In genomic region chr19:47649071-47649470, GRCm38 (mm10) we compare ENCODE assay signal across 20 mouse cellular contexts.
"Had no signal": no experiment of that assay in that cellular context is flagged by ENCODE, and none has a peak within 500 bp of the region (broad histone marks: within the 10 kb centered on the region; RNA-seq: fewer than 3 reads in every experiment).

No protein-coding gene starts in this region.

- H3K9me3 ChIP-seq: intestine, embryonic 15.5 days; limb, embryonic 12.5 days; limb, embryonic 15.5 days; liver, embryonic 13.5 days; megakaryocyte, embryonic 14.5 days; midbrain, embryonic 10.5 days; midbrain, embryonic 13.5 days; neural tube, embryonic 13.5 days had no signal

- ATAC-seq: intestine, embryonic 15.5 days; lung, postnatal 0 days; midbrain, embryonic 13.5 days; midbrain, embryonic 16.5 days had no signal

- H3K27ac ChIP-seq: intestine, embryonic 15.5 days; kidney, postnatal 0 days; layer of hippocampus, adult 2 months; limb, embryonic 12.5 days; limb, embryonic 15.5 days; liver, embryonic 13.5 days; midbrain, embryonic 10.5 days; midbrain, embryonic 13.5 days; neural tube, embryonic 13.5 days had no signal

- H3K4me2 ChIP-seq: intestine, embryonic 15.5 days; limb, embryonic 12.5 days; limb, embryonic 15.5 days; liver, embryonic 13.5 days; lung, embryonic 14.5 days; midbrain, embryonic 13.5 days; neural tube, embryonic 13.5 days had no signal

- H3K4me1 ChIP-seq: intestine, embryonic 15.5 days; limb, embryonic 12.5 days; limb, embryonic 15.5 days; liver, embryonic 13.5 days; neural tube, embryonic 13.5 days had no signal

- H3K4me3 ChIP-seq: intestine, embryonic 15.5 days; layer of hippocampus, adult 2 months; limb, embryonic 12.5 days; limb, embryonic 15.5 days; liver, embryonic 13.5 days; megakaryocyte, embryonic 14.5 days; midbrain, embryonic 10.5 days; midbrain, embryonic 13.5 days; myocyte; neural tube, embryonic 13.5 days had no signal

- H3K9ac ChIP-seq: intestine, embryonic 15.5 days; limb, embryonic 12.5 days; limb, embryonic 15.5 days; liver, embryonic 13.5 days; lung, embryonic 14.5 days; midbrain, embryonic 13.5 days; neural tube, embryonic 13.5 days had no signal

- H3K27me3 ChIP-seq: intestine, embryonic 15.5 days; limb, embryonic 12.5 days; limb, embryonic 15.5 days; liver, embryonic 13.5 days; midbrain, embryonic 13.5 days; neural tube, embryonic 13.5 days had no signal

- DNase-seq: kidney, adult 18-20 months; layer of hippocampus, adult 9-11 months; liver, embryonic 13.5 days; lung, embryonic 14.5 days; lung, postnatal 36 days; retina, postnatal 1 day; thymus, adult 18-20 months; thymus, postnatal 36 days had no signal
